Mouse (Mus musculus): ENCODE results near the gene Chd2. TPM values are rescaled to one million over a fixed set of nuclear protein-coding genes. Genes with fewer than 3 reads are reported as not detected.

The Chd2 gene
- polyA plus RNA-seq, 1 experiment: 48.6 TPM

DNA sequence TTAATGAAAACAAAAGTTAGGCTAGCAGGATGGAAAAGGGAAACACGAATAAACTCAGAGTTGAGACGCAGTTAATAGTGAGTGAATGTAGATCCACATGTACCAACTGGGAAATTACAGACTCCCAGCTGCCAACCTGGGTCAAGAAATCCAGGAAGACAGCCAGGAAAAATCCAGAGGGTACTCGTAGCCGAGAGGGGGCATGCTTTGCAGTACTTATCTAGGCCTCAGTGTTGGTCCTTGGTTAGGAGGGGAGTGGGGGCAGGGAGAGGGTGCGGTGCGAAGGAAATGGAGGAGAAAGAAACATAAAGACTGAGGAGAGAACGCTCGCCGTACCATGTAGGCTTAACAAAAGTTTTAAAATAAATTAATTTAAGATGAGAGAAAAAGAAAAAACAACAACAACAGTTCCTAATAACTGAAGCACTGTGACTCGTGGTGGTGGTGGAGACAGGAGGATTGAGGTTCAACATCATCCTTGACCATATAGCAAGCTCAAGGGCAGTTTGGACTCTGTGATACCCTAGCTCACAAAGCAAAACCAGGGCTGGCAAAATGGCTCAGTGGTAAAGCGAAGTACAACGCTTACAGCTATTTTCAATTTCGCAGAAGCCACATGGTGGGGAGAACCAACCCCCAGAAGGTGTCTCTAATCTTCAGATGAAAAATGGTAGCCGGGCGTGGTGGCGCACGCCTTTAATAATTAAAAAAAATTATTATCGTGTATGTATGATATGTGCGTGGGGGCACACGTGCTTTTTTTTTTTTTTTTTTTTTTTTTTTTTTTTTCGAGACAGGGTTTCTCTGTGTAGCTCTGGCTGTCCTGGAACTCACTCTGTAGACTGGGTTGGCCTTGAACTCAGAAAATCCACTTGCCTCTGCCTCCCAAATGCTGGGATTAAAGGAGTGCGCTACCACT is 43.7 kb upstream of the Chd2 start:
- 83% methylated on average over 22 of the region's 22 CpGs for WGBS

DNA sequence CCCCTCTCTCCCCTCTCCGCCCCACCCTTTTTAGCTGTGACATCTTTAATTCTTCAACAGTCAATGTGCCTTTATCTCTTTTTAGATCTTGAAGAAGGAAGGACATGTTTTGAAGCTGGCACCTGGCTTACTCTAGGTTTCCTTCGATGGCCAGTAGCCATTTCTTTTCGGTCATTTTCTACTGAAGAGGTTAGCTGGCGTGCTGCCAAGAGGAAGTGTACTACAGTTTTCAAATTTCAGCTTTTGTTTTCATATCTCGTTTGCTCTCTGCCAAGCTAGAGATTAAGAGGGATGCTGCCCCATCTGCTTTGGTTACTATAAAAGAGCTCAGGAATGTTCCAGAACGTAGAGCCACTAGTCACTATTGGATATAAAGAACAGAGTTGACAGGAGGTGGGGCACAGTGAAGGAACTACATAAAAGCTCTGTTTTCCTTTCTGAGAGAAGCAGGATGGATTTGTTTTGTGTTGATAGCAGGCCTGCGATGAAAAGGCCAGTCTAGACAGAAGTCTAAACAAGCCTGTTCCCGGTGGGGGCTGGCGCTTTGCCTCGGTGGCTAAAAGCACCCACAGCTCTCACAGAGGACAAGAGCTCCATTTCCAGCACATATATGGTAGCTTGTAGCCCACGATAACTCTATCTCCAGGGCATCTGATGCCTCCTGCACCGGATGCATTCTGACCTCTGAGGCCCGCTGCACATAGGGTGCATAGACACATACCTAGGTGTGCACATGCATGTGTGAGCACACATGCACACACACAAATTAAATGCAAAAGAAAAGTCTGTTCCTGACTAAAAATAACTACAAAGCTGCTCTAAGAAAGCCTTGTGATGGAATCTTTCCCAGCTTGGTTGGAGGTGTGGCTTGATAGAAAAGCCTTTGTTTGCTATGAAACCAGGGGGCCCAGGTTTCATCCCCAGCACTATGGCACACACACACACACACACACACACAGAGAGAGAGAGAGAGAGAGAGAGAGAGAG is 42.7 kb upstream of the Chd2 start:
- no peaks in the 10 kb centered on the region for H3K36me3 ChIP-seq (ENCODE audit: control insufficient read depth, insufficient read depth, low read length)
- peaks cover 21% of the 10 kb centered on the region; the same call in 1 of the 2 replicates for H3K4me1 ChIP-seq (ENCODE audit: control insufficient read depth, insufficient read depth, insufficient read length)
- WGBS: 13% methylated on average over 13 of the region's 13 CpGs
- peak; percentile 65 to 70 for DNase-seq (ENCODE audit: low read depth in 1 of 2, low spot score in 2 of 2)
- H3K27me3 ChIP-seq (ENCODE audit: control insufficient read depth, insufficient read depth, low read length): no peaks in the 10 kb centered on the region
- no peak for TF ChIP-seq CTCF (IDR thresholded peaks at IDR 0.05; ENCODE audit: extremely low read depth, insufficient read depth, insufficient read length, insufficient replicate concordance)
- no peak for TF ChIP-seq POLR2A (IDR thresholded peaks at IDR 0.05; ENCODE audit: low read depth, low read length)
- H3K4me3 ChIP-seq (ENCODE audit: extremely low read depth, insufficient read depth, insufficient read length): no peak overlapping the region
- H3K27ac ChIP-seq (ENCODE audit: insufficient read depth, low read length): peak overlapping the region; percentile 82

More for the DNA sequence above, 43.7 kb upstream of the Chd2 start:
- peak overlapping the region; percentile 75 for H3K27ac ChIP-seq (ENCODE audit: insufficient read depth, low read length)
- TF ChIP-seq POLR2A (IDR thresholded peaks at IDR 0.05; ENCODE audit: low read depth, low read length) (no peak), CTCF (IDR thresholded peaks at IDR 0.05; ENCODE audit: extremely low read depth, insufficient read depth, insufficient read length, insufficient replicate concordance) (no peak)
- H3K36me3 ChIP-seq (ENCODE audit: control insufficient read depth, insufficient read depth, low read length): no peaks in the 10 kb centered on the region
- no peaks in the 10 kb centered on the region for H3K27me3 ChIP-seq (ENCODE audit: control insufficient read depth, insufficient read depth, low read length)
- peaks cover 19% of the 10 kb centered on the region; the same call in 1 of the 2 replicates for H3K4me1 ChIP-seq (ENCODE audit: control insufficient read depth, insufficient read depth, insufficient read length)
- no peak for DNase-seq (ENCODE audit: low read depth in 1 of 2, low spot score in 2 of 2)
- no peak overlapping the region for H3K4me3 ChIP-seq (ENCODE audit: extremely low read depth, insufficient read depth, insufficient read length)

DNA sequence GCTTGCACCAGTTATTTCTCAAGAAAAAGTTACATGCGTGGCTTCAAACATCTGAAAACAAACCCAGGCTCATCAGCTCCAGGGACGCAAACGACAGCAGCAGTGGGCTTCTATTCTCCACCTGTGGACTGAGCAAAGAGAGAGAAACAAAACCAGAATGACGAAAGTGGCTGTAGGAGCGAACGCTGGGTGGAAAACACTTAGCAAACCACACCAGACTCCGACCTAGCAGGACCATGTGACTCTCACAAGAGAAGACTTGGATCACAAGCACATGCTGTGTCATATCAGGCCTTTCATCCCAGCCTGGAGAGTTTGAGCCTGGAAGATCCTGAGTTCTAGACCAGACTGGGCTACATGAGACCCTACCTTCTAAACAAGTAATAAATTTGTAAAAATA is 41.8 kb upstream of the Chd2 start:
- DNase-seq (ENCODE audit: low read depth in 1 of 2, low spot score in 2 of 2): no peak
- no peak for TF ChIP-seq POLR2A (IDR thresholded peaks at IDR 0.05; ENCODE audit: low read depth, low read length)
- TF ChIP-seq CTCF (IDR thresholded peaks at IDR 0.05; ENCODE audit: extremely low read depth, insufficient read depth, insufficient read length, insufficient replicate concordance): no peak
- H3K27ac ChIP-seq (ENCODE audit: insufficient read depth, low read length): peak overlapping the region; percentile 82
- H3K4me3 ChIP-seq (ENCODE audit: extremely low read depth, insufficient read depth, insufficient read length): no peak overlapping the region
- peaks cover 25% of the 10 kb centered on the region for H3K4me1 ChIP-seq (ENCODE audit: control insufficient read depth, insufficient read depth, insufficient read length)
- 70% methylated on average over 7 of the region's 7 CpGs for WGBS
- H3K36me3 ChIP-seq (ENCODE audit: control insufficient read depth, insufficient read depth, low read length): no peaks in the 10 kb centered on the region
- H3K27me3 ChIP-seq (ENCODE audit: control insufficient read depth, insufficient read depth, low read length): no peaks in the 10 kb centered on the region

DNA sequence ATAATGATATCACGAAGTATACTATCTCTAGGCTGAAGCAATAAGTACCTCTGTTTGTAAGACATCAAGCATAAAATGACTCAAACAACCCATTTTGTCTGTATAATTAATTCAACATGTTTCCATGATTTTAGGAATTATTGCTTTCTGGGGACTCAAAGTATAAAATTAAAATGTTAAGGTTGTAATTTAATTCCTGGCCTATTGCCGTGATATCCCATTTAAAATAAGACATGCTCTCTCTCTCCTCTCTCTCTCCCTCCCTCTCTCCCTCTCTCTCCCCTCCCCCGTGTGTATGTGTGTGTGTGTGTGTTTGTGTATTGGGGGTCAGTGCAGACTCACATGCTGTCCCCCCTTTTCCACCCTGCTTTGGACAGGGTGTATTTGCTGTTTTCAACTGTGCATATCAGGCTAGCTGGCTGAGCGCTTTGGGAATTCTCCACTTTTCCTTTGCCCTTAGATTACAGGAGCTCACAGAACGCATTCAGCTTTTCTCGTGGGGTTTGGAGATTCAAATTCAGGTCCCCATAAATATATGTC is 40.3 kb upstream of the Chd2 start:
- H3K4me1 ChIP-seq (ENCODE audit: control insufficient read depth, insufficient read depth, insufficient read length): peaks cover 24% of the 10 kb centered on the region
- H3K27ac ChIP-seq (ENCODE audit: insufficient read depth, low read length): no peak overlapping the region
- no peak for TF ChIP-seq CTCF (IDR thresholded peaks at IDR 0.05; ENCODE audit: extremely low read depth, insufficient read depth, insufficient read length, insufficient replicate concordance)
- TF ChIP-seq POLR2A (IDR thresholded peaks at IDR 0.05; ENCODE audit: low read depth, low read length): no peak
- no peaks in the 10 kb centered on the region for H3K36me3 ChIP-seq (ENCODE audit: control insufficient read depth, insufficient read depth, low read length)
- H3K4me3 ChIP-seq (ENCODE audit: extremely low read depth, insufficient read depth, insufficient read length): no peak overlapping the region
- H3K27me3 ChIP-seq (ENCODE audit: control insufficient read depth, insufficient read depth, low read length): no peaks in the 10 kb centered on the region
- 91% methylated on average over 6 of the region's 6 CpGs for WGBS
- DNase-seq (ENCODE audit: low read depth in 1 of 2, low spot score in 2 of 2): no peak

DNA sequence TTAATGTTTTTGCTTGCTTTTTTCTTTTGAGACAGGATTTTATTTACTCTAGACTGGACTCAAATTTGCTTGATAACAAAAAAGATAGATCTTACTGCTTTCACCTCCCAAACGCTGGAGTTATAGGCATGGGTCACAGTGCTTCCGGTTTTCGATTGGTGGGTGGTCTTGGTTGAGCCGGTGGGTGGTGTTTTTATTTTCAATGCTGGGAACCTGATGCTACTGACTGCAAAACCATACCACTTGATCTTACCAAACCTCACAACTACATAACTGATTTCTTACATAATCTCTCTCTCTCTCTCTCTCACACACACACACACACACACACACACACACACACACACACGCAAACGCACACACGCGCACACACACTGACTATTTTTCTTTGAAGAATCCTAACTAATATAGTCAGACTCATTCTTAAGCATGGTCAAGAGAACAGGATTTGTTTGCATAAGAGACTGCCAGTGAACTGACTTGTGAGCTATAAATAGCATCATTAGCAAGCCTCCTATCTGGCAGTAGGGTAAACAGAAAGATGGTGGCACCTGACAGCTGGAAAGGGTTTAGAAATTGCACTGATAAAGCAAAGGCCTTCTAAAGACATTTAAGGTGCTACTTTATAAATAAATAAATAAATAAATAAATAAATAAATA is 37.6 kb upstream of the Chd2 start:
- Histone ChIP-seq H3K27ac (ENCODE audit: insufficient read depth, low read length) (0 out of 2 replicates have a peak overlapping the region, but pooled peaks have one; percentile 21), H3K4me3 (ENCODE audit: extremely low read depth, insufficient read depth, insufficient read length) (no peak overlapping the region), H3K27me3 (ENCODE audit: control insufficient read depth, insufficient read depth, low read length) (no peaks in the 10 kb centered on the region), H3K36me3 (ENCODE audit: control insufficient read depth, insufficient read depth, low read length) (no peaks in the 10 kb centered on the region), H3K4me1 (ENCODE audit: control insufficient read depth, insufficient read depth, insufficient read length) (peaks cover 10% of the 10 kb centered on the region)
- WGBS: 61% methylated on average over 8 of the region's 8 CpGs
- TF ChIP-seq CTCF (IDR thresholded peaks at IDR 0.05; ENCODE audit: extremely low read depth, insufficient read depth, insufficient read length, insufficient replicate concordance) (no peak), POLR2A (IDR thresholded peaks at IDR 0.05; ENCODE audit: low read depth, low read length) (no peak)
- no peak for DNase-seq (ENCODE audit: low read depth in 1 of 2, low spot score in 2 of 2)

DNA sequence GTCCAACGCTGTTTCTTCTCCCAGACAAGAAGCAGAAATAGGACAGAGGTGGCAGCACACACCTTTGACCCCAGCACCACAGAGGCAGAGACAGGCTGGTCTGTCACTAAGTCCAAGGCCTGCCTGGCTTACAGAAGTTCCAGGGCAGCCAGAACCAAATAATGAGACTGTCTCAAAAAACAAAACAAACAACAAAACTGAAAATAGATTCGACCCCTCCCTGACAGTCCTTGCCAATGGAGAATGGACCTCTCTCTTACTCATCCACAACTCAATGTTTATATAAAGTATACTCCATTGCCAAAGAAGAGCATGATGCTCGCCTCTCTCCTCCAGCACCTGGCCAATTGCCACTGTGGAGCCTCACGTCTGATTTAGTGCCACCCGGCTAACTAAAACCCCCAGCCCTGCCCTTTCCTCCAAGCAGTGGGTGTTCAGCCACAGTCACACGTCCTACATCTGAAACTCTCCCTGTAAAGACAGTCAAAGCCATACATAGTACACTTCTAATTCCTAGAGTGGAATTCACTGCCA is 36.3 kb upstream of the Chd2 start:
- no peak overlapping the region for H3K4me3 ChIP-seq (ENCODE audit: extremely low read depth, insufficient read depth, insufficient read length)
- no peak for TF ChIP-seq CTCF (IDR thresholded peaks at IDR 0.05; ENCODE audit: extremely low read depth, insufficient read depth, insufficient read length, insufficient replicate concordance)
- no peak for TF ChIP-seq POLR2A (IDR thresholded peaks at IDR 0.05; ENCODE audit: low read depth, low read length)

More for the DNA sequence above, 36.3 kb upstream of the Chd2 start:
- 81% methylated on average over 6 of the region's 6 CpGs for WGBS
- Histone ChIP-seq H3K4me1 (ENCODE audit: control insufficient read depth, insufficient read depth, insufficient read length) (peaks cover 8% of the 10 kb centered on the region), H3K27me3 (ENCODE audit: control insufficient read depth, insufficient read depth, low read length) (no peaks in the 10 kb centered on the region), H3K27ac (ENCODE audit: insufficient read depth, low read length) (no peak overlapping the region), H3K36me3 (ENCODE audit: control insufficient read depth, insufficient read depth, low read length) (no peaks in the 10 kb centered on the region)
- no peak for DNase-seq (ENCODE audit: low read depth in 1 of 2, low spot score in 2 of 2)
